Mouse (Mus musculus) stomach, postnatal 0 days (tissue): Measurements from ENCODE around the gene Znrf3. TPM values are rescaled to one million over a fixed set of nuclear protein-coding genes. Genes with fewer than 3 reads are reported as not detected.

Experiments used
- ATAC-seq: fragments of 200-750 bp; cut with Nextera tagmentation; 2 replicates; pipeline ENCODE4 v1.8.0; 2017; ENCODE audit not compliant: low FRiP score, low TSS enrichment
- DNase-seq: peaks from one replicate; pipeline ENCODE4 v3.0.0-alpha.2; 2016; ENCODE audit warnings: low spot score
- H3K27ac ChIP-seq: fragments of 300-500 bp; sonication (generic); replicated peaks from 2 replicates; pipeline ENCODE4 v1.5.1; 2014; ENCODE audit warnings: mild to moderate bottlenecking, control low read depth
- H3K27me3 ChIP-seq: fragments of 300-500 bp; sonication (generic); 2 replicates; pipeline ENCODE4 v1.6.1; 2014; ENCODE audit warnings: low read length; ENCODE audit not compliant: control insufficient read depth, insufficient read depth
- H3K36me3 ChIP-seq: fragments of 300-500 bp; sonication (generic); 2 replicates; pipeline ENCODE4 v1.6.1; 2014; ENCODE audit warnings: low read length, mixed read lengths; ENCODE audit not compliant: control insufficient read depth, insufficient read depth
- H3K4me1 ChIP-seq: fragments of 300-500 bp; sonication (generic); replicated peaks from 2 replicates; pipeline ENCODE4 v1.6.1; 2014; ENCODE audit warnings: antibody characterized with exemption; ENCODE audit not compliant: control insufficient read depth, insufficient read depth
- H3K4me2 ChIP-seq: fragments of 300-500 bp; sonication (generic); replicated peaks from 2 replicates; pipeline ENCODE4 v1.6.1; 2014; ENCODE audit warnings: low read depth, mild to moderate bottlenecking, control low read depth, moderate library complexity
- H3K4me3 ChIP-seq: fragments of 300-500 bp; sonication (generic); 2 replicates; pipeline ENCODE4 v1.5.1; 2014; ENCODE audit warnings: low read depth, low read length, control low read depth
- H3K9ac ChIP-seq: fragments of 300-500 bp; sonication (generic); 2 replicates; pipeline ENCODE4 v1.6.1; 2014; ENCODE audit warnings: mild to moderate bottlenecking, low read length, control low read depth, mixed read lengths
- H3K9me3 ChIP-seq: fragments of 300-500 bp; sonication (generic); 2 replicates; pipeline ENCODE4 v1.6.1; 2016; ENCODE audit warnings: low read length; ENCODE audit not compliant: control insufficient read depth
- CTCF ChIP-seq: IDR thresholded peaks from 2 replicates; pipeline ENCODE4 v1.5.1; 2016; ENCODE audit warnings: antibody characterized with exemption, low read depth, mild to moderate bottlenecking, moderate library complexity
- EP300 ChIP-seq: optimal IDR thresholded peaks from 2 replicates; pipeline ENCODE3; 2016; ENCODE audit warnings: antibody characterized with exemption
- WGBS: fragments of 180-500 bp; shearing (Covaris S2); extraction: QIAGEN DNeasy Blood & Tissue Kit; methylation state at CpG from one replicate; pipeline ENCODE4 v1.1.7; 2014; 5-methylcytosine and 5-hydroxymethylcytosine counted together
- polyA plus RNA-seq: library from polyadenylated mRNA; unstranded; fragments of >200 nt; fragmentation: Nextera tagmentation; extraction: Ambion mirVana; gene quantifications from 2 replicates; pipeline ENCODE4 v1.2.1, GENCODE M21; 2015

Gene Znrf3
- polyA plus RNA-seq, 1 experiment from 2014 or later, result 9.3 TPM

GRCm38 (mm10) chr11:5239706-5240690 lies 204.6 kb downstream of the Znrf3 start:
- Histone ChIP-seq H3K36me3 (peaks cover 7% of the 10 kb centered on the region), H3K4me1 (peaks cover 5% of the 10 kb centered on the region; the same call in 1 of the 2 replicates), H3K27ac (peak overlapping the region; percentile 88), H3K9ac (0 out of 2 replicates have a peak overlapping the region, but pooled peaks have one; percentile 31), H3K27me3 (no peaks in the 10 kb centered on the region), H3K4me2 (no peak overlapping the region), H3K9me3 (no peaks in the 10 kb centered on the region), H3K4me3 (no peak overlapping the region)
- WGBS, result 16% methylated on average over 10 of the region's 10 CpGs
- ATAC-seq, result peak; percentile 58
- DNase-seq, result peak; percentile 26
- TF ChIP-seq CTCF, result no peak
- peak; percentile 86 for TF ChIP-seq EP300

Other genes starting within 250 kb of the Znrf3 start
- 12.7 and 13.4 TPM in 2 replicates for gene Kremen1, start 183.3 kb downstream of the Znrf3 start, polyA plus RNA-seq
- gene Xbp1, start 75.8 kb upstream of the Znrf3 start, polyA plus RNA-seq, result 221 and 223 TPM in 2 replicates
- 8.7 and 9.2 TPM in 2 replicates for gene Ccdc117, start 97.3 kb upstream of the Znrf3 start, polyA plus RNA-seq
- gene Ankrd36, start 124.8 kb upstream of the Znrf3 start, polyA plus RNA-seq, result not detected in 2 replicates